Mouse (Mus musculus) yolk sac, embryonic 10.5 days (tissue): ENCODE measurements around the gene Tec.

Experiments used
- DNase-seq: peaks from one replicate; pipeline ENCODE4 v3.0.0-alpha.2; 2017; ENCODE audit warnings: low spot score

Tec gene

DNA sequence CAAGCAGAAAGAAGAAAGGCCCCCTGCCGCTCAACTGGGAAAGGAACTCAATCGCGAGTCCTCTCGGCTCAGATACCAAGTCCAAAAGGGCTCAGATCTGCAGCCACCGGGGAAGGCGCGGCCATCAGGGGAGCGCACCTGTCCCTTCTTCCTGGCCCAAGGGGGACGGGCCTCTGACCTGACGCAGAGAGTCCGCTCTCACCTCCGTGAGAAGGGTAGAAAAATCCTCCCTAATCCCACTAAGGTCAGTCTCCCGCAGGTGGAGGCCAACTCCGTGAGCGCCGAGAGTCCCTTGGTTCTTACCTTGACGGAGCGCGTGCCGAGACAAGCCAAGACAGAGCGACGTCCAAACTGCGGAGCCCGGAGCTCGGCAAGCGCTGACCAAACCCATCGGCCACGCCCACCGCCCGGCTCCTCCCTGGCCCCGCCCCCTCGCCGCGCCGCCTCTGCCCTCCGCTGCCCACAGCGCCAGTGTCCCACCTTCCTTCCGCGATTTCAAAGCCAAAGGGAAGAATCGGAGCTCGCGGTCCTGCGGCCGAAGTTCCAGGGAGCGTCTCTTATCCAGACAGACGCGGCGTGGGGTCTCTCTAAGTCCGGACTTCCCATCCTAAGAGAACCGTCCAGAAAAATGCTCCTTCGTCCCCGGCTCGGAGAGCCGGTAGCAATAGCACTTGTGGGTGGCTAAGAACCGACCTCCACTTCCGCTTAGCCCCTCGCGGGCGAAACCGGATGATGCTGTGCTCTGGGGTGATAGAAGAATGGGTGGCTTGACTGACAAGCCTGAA, at the start of gene Tec:
Gene Tec, minus strand, starts transcription at position 393 of the 785 bp plus-strand sequence.
- peak; percentile 92 for DNase-seq

DNA sequence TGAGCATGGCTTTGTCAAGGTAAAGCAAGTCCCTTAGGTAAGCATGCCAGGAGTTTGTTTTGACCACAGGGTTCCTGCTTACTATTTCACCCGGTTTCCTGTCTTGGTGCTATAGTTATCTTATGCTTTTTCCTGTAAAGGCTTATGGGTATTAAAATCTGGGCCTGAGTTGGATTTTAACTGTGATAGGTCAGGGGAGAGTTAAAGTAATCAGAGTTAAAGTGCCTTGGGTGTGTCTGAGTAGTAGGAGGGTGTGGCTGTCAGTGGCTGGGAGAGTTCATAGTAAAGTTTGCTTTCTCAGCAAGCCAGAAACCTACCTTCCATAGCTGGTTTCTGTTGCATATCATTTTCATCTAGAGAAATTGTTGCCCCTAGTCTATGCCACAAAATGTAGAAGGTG, 48.6 kb upstream of the Tec start:
- DNase-seq, result no peak

DNA sequence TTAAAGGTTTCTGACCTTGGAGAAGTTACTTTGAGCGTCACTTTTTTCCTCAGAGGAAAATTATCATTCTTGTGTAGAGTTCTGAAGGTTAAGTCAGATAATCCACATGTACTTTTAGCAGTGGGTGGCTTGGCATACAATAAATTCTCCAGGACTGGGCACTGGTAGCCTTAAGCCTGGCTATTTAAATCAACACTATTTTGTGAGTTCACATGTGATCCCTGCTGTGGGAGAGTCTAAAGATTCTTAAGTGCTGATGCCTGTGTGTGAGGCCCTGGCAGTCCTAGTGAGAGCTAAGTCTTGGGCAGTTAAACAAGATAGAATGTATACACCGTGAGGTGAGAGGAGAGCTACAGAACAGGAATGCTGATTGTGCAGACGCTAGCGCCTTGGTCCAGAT, 47.8 kb upstream of the Tec start:
- peak; percentile 21 for DNase-seq

DNA sequence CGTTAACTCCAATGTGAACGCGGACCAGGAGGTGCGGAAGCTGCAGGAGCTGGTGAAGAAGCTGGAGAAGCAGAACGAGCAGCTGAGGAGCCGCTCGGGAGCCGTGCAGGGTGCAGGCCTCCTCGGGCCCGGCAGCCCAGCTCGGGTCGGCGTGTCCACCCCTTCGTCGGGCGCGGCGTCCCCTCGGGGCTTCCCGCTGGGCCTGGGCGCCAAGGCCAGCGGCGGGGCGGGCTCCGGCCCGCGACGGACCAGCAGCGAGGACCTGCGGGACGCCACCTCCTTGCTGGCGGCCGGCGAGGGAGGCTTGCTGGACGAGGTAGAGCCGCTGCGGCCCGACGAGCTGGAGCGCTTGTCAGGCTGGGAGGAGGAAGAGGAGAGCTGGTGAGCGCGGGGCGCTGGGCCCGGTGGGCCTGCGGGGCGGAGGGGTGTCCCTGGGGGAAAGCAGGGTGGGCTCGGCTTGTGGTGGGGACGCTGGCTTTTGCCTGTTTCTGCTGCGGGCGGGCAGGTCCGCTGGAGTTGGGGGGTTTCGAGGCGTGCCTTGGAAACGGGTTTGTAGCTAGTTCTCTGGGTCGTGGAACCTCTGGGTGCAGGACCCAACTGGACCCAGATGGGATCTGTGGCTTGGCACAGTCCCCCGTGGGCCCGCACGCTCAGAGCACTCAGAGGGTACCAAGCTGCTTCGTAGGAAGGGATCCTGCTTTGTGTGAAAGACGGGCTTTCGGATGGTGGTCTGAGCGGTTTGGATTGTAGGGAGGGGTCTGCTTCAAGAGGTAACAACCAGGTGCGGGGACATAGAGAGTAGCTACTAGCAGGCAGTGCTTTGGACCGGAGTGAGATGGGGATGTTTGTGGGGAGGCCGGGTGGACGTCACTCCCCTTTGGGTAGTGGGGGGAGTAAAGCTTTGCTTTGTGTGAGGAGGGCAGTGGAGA, 46.6 kb upstream of the Tec start:
- no peak for DNase-seq

DNA sequence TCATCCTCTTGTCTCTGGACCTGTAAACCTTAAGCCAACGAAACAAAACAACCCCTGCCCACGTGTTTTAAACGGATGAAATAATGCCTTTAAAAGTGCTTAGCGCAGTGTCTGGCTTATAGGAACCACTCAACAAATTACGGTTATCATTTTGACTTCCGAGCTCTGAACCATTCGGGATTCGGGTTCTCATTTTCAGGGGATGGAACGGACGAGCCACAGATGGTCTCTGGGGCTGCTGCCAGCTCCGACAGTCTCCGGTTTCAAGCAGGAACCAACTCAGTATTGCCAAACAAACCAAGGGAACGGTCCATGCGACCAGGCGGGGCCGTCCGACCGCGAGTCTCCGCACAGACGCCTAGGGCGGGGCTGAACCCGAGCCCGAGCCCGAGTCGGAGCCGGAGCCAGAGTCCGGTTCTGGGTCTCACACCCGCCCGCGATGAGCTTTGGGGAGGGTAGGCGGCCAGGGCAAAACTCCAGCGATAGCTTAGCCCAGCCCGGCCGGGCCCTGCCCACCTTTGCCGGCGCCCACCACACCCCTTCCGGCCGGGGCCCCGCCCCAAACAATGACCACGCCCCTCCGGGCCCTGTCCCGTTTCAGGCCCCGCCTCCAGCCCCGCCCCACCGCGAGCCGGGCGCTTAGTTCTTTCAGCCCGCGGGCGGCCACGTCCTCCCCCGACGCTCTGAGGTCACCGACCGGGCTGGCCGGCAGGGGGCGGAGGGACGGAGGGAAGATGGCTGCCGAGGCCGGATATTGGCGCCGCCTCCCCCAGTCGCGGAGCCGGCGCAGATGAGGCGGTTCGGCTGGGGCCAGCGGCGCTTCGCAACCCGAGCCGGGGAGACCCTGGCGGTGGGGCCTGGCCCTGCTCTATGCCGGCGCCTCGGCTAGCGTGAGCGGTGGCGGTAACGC, 45.6 kb upstream of the Tec start, which contains the start of gene Slain2:
Gene Slain2, plus strand, starts transcription at position 657 of the 910 bp plus-strand sequence.
- peak; percentile 98 for DNase-seq

DNA sequence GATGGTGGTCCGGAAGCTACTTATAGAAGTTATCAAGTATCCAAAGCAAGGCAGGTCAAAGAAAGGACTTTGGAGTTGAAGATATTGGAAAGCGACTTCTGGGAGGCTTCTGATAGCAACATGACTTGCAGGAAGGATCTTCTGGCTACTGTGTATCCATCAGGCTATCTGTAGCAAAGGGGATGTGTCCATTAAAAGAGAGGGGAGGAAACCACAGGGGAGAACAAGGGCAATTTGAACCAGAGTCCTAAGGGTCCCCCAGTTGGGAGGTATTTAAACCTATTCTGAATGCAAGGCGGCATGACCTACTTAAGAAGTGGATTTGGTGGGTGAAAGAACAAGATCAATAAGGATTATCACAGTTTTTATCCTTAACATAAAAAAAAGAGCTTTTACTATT, 43.0 kb upstream of the Tec start:
- no peak for DNase-seq

DNA sequence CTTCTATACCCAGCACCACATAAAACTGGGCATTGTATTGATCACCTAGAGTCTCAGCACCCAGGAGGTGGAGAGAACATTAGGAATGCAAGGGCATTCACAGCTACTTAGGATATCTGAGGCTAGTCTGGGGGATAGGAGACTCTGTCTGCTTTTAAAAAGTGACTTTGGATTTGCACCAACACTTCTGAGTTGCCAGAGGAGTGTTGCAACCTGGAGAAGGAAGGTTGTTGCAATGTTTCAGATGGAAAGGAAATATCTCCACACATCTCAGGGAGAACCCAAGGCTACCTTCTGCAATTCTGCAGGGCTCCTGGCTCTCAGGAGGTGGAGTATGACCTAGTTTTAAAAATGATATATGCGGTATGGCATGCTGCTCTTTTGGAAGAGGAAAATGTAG, 42.1 kb upstream of the Tec start:
- DNase-seq, result no peak

DNA sequence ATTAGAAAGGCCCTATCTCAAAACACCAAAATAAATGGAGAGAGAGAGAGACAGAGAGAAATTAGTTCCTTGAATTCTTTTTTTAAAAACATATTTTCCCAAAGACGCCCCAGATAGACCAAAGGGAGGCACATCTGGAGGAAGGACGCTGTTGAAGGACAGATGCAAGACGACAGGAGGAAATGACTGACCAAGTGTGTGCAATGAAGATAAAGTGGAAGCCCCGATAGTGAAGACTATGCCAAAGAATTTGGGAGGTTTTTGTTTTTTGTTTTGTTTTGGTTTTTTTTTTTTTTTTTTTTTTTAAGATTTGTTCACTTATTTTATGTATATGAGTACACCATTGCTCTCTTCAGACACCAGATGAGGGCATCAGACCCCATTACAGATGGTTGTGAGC, 41.1 kb upstream of the Tec start:
- no peak for DNase-seq

DNA sequence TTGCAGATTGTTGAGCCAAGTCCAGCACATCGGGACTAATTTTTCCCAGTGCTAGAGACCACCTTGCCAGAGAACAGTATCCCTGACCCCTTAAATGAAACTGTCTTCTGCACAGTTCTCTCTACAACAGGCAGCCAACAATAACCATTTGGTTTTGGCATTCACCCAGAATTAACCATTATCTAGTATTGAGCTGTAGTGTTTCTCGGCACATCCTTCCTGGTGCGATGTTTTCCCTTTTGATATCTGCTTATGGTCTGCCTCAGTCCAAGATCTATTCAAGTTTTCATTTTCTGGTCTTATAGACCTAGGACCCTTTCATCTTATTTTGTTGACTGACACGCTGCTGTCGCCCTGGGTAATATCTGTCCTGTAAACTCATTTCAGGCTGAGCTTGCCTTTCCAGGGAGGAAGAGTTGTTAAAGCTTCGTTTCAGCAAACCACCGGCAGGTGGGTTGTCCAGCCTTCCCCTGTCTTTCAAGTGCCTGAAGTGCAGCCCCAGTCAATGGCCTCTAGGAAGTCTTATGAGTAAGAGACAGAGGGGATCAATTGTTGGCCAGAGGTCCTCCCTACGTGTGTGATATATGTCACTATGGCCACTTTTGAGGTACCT, 40.1 kb upstream of the Tec start:
- DNase-seq, result no peak

DNA sequence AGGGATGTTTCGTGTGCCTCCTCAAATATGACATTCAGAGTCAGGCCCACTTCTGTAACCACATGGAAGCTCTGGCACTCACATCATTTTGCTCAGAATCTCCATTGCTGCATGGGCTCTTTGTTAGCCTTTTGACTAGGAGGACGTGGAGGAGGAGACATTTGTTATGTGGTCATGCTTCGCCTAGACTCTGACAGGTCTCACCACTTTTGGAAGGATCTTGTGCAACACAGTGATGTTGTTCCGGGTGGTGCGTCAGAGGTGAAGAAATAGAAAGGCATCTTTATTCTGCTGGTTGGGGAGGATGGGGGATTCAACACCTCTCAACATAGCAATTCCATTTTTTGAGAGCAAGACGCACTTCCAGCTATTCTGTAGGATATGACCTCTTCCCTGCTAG, 39.1 kb upstream of the Tec start:
- no peak for DNase-seq

DNA sequence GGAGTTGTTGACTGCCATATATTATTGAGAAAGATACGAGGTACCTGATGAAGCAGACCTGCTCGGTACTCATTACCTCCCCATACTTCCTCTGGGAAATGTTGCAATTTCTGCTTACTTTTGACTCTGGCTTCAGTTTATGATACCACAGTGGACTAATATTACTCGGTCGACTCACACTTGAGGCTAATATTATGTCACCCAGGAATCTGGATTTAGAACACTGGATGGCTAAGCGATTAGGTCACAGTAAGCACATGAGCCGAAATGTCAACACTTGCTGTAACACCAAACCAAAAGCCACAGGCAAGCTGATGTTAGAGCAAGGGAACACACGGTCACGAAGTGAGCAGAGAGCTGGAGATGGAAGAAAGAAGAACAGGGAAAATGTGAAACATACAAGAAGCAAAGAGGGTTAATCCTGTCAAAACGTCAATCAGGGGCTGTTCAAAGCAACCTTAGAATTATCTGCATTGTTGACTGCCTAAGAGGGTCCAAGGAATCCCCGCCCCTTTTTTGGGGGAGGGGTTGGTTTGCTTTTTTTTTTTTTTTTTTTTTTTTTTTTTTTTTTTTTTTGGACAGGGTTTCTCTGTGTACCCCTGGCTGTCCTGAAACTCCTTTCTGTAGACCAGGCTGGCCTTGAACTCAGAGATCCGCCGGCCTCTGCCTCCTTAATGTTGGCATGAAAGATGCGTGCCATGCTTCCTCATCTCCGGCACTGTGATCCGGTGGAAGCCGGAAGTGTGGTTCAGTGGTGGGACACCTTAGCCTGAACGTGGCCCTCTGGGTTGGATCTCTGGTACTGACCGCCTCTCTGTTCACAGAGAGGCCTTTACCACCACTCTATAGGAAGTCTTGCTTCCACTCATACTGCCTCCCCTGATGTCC, 36.9 kb upstream of the Tec start:
- no peak for DNase-seq

DNA sequence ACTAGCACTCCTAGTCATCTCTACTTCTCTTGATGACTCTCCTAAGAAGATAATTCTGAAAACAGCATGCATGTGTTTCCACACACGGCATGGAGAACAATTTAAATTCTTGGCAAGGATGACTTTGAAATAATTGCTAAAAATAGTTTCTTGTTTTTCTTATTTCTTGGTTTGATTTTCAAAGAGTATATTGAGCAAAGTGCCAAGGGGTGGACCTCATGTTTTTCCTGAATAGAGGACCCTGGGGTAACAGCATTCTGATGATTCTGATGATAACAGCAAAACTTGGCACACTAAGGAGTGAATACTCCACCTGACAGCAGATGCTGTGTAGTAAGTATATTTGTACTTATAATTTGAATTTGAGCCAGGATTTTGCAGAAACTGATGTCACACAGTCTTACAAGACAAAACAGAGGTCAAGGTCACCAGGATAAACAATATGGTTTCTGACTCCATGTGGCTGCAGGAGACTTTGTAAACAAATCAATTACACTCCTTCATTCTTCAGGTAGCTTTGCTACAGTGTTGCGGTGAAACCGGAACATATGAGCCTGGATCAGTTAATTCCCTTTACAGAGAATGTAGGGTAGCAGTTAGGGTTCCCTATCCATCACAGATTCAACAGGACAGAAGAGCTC, 34.7 kb upstream of the Tec start:
- no peak for DNase-seq

DNA sequence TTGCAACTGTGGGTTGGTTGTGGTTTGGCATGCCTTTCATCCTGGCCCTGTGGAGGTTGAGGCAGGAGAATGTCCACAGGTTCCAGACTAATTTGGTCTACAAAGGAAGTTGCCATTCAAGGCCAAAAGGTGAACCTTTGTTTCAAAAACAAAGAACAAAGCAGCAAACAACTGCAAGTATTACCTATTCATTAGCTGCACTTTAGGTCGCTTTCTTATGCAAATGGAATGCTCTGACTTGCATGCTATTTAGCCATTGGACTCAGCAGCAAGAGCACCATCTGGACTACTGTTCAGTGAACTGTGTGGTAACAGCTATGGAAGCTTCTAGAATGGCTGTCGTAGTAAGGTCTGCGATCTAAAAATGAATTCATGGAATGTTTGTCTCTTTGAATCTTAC, 34.0 kb upstream of the Tec start:
- DNase-seq, result no peak

DNA sequence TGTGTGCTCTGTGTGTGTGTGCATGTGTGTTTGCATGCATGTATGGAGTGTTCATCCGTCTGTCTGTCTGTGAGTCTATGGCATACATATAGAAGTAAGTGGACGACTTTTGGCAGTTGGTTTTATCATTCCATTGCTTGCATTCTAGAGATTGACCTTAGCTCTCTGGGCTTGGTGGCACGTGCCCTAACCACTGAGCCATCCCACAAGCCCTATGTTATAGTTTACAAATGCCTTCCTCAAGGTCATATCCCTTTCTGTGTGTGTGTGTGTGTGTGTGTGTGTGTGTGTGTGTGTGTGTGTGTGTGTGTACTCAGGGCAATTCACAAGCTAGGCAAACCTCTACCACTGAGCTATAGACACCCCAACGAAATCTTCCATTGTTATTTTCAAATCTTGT, 33.6 kb upstream of the Tec start:
- DNase-seq, result no peak

DNA sequence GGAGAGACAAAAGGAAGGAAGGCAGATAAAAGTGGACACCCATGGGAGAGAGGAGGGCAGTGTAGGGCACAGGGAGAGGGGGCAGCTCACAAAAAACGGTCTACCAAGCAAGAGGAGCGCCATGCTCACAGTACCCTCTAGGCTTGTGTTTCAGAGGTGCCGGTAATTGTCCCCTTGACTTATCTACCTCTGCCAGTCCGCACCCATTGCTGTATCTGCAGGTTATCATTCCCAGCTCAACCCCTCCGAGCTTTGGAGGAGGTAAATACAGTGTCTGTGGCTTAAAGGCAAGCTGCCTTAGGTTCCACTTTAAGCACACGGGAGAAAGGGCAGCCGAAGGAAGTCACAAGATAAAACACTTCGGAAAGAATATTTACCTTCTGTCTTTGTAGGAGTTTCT, 31.0 kb upstream of the Tec start:
- no peak for DNase-seq

DNA sequence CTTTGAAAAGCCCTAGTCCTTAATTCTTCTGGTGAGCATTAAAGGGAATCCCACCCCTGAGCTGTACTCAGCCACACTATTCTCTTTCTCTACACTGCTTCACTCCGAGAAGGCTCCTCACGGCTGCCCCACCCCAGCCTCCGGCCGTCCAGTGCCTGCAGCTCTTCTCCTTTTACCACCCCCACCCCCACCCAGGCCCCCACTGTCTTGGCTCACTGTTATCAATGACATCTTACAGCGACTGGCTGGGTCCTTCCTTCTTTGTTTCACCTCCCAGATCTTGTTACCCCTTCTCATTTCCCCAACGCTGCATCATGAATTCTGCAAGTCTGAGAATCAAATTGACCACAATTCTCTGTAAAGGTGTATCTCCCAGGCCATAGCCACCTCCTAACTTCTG, 29.7 kb upstream of the Tec start:
- no peak for DNase-seq

DNA sequence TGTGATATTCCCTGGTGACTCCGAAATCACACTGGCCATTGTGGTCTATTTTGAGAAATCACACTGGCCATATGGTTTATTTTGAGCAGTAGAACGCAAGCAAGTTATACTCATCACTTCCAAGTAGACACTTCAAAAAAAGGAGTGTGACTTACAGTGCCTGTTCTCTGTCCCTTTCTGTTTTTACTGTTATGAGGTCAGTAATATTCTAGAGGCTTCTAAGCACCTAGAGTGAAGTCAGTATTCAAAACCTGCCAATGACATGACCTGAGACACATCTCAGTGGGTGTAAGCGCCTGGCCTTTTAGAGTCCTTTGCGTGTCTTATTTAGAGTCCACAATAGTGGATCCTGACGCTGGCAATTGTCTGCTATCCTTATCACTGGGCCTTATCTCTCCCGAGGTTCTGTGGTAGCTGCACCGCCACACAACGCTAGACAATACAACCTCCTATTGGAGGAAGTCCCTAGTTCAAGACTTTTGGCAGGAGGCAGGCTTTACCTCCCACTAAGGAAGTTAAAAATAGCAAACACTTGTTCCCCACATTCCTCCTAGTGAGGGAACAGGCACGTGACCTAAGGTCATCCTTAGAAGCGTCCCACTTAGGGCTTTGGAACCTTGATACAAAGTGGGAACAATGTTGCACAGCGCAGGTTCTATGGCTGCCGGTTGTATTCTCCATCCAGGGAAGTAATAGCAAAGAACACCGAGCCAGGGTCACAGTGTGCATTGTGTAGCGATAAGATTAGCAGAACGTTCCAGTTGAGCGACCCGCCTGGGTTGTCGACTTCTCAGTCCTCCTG, 28.4 kb upstream of the Tec start:
- DNase-seq, result no peak

DNA sequence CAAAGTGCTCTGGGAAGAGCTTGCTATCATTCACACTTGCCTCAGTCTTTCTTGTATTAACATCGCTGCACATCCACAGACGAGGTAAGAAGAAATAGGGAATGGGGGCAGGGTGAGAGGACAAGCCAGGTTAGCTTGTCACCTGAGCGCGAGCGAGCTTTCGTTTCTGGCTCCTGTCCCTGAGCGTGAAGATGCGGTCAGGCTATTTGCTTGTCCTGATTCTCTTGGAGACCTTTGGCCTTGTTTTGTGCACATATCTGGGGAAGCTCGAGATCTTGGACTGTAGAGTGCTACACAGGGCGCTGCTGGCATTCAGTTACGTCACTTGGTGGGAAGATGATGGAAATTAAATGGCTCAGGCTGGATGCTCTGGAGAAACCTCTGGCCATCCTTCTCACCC, 27.0 kb upstream of the Tec start:
- DNase-seq, result peak; percentile 63

DNA sequence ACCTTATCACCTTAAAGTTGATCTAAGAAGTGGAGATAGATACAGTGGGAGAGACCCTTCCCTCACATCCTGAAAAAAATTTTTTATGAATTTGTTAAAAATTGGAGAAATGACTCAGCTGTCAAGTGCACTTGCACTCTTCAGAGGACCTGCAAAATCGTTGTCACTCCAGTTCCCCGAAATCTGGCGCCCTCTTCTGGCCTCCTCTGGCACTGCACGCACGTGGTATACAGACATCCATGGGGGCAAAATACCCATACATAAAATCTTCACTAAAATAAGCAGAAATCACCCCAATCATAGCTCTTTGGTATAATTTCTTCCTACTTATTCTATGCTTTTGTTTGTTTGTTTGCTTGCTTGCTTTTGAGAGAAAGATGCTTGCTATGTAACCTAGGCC, 25.7 kb upstream of the Tec start:
- no peak for DNase-seq
